Mouse (Mus musculus) bone marrow, adult 2 months (tissue): ENCODE results near the gene Elovl5.

Experiments
- CTCF ChIP-seq: fragments of 200-500 bp; IDR thresholded peaks from 2 replicates; pipeline ENCODE4 v1.5.1; 2011; ENCODE audit warnings: low read length, control low read depth; ENCODE audit not compliant: control insufficient read depth, insufficient read depth
- POLR2A ChIP-seq: fragments of 200-500 bp; IDR thresholded peaks from 2 replicates; pipeline ENCODE4 v1.6.1; 2011; ENCODE audit warnings: low read depth, mild to moderate bottlenecking, control low read depth, low read length, borderline replicate concordance; ENCODE audit not compliant: control insufficient read depth

DNA sequence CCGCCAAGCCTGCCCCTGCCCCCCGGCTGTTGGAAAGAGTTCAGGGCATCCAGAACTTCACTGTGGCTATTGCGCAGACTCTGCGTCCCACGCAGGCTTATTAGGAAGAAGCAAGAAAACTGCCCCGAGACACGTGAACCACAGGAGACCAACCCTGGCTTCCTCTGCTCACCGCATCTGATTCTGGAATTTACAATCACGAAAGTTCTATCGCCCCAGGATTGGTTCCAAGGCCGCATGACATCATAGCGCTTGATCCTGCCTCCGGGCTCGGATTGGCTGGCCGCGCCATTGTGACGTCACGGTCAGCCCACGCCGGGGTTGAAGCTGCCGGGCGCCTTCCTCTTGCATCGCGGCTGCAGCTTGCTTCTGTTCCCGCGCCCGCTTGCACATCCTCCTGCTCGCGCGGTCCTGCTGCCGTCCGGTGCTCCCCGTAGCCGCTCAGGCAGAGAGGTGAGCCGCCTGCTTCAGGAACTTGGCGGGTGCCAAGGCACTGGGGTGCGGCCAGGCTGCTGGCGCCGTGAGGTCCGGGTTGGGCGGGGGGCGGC, at the start of gene Elovl5:
- TF ChIP-seq CTCF: no peak
- TF ChIP-seq POLR2A: peak; percentile 76; the same call in 1 of the 2 replicates
